Mouse (Mus musculus) limb, embryonic 14.5 days (tissue): ENCODE results near the gene Speg. TPM values are rescaled to one million over a fixed set of nuclear protein-coding genes. Genes with fewer than 3 reads are reported as not detected.
A peak's percentile ranks its signal among the peaks of the same experiment; 100 is the strongest.

Experiments
- ATAC-seq: fragments of 200-750 bp; cut with Nextera tagmentation; 2 replicates; pipeline ENCODE4 v1.8.0; 2017; ENCODE audit warnings: low read depth, moderate number of reproducible peaks, moderate TSS enrichment; ENCODE audit not compliant: low FRiP score
- DNase-seq: peaks from one replicate; pipeline ENCODE4 v3.0.0-alpha.2; 2015; ENCODE audit warnings: low spot score
- H3K27ac ChIP-seq: fragments of 300-500 bp; sonication (generic); replicated peaks from 2 replicates; pipeline ENCODE4 v1.5.1; 2014; ENCODE audit warnings: low read depth, mild to moderate bottlenecking, low read length, moderate library complexity, mixed read lengths
- H3K27me3 ChIP-seq: fragments of 300-500 bp; sonication (generic); 2 replicates; pipeline ENCODE4 v1.6.1; 2014; ENCODE audit warnings: low read length, mixed read lengths; ENCODE audit not compliant: control insufficient read depth, insufficient read depth
- H3K36me3 ChIP-seq: fragments of 300-500 bp; sonication (generic); 2 replicates; pipeline ENCODE4 v1.6.1; 2014; ENCODE audit warnings: mild to moderate bottlenecking, low read length, moderate library complexity, mixed read lengths; ENCODE audit not compliant: control insufficient read depth, insufficient read depth
- H3K4me1 ChIP-seq: fragments of 300-500 bp; sonication (generic); 2 replicates; pipeline ENCODE4 v1.6.1; 2014; ENCODE audit warnings: antibody characterized with exemption, low read length, mixed read lengths; ENCODE audit not compliant: control insufficient read depth, insufficient read depth
- H3K4me2 ChIP-seq: fragments of 300-500 bp; sonication (generic); replicated peaks from 2 replicates; pipeline ENCODE4 v1.6.1; 2014; ENCODE audit warnings: low read depth, mild to moderate bottlenecking, low read length, moderate library complexity; ENCODE audit not compliant: severe bottlenecking
- H3K4me3 ChIP-seq: fragments of 300-500 bp; sonication (generic); replicated peaks from 2 replicates; pipeline ENCODE4 v1.5.1; 2014; ENCODE audit warnings: low read length
- H3K9ac ChIP-seq: fragments of 300-500 bp; sonication (generic); 2 replicates; pipeline ENCODE4 v1.6.1; 2014; ENCODE audit warnings: mild to moderate bottlenecking, low read depth, low read length, moderate library complexity; ENCODE audit not compliant: severe bottlenecking
- H3K9me3 ChIP-seq: fragments of 300-500 bp; sonication (generic); 2 replicates; pipeline ENCODE4 v1.6.1; 2016; ENCODE audit warnings: low read length; ENCODE audit not compliant: control insufficient read depth
- POLR2A ChIP-seq: fragments of 200-500 bp; IDR thresholded peaks from 2 replicates; pipeline ENCODE4 v1.8.0; 2012; ENCODE audit warnings: inconsistent platforms, mild to moderate bottlenecking, moderate library complexity, borderline replicate concordance; ENCODE audit not compliant: insufficient read depth, insufficient read length; ENCODE audit errors: extremely low read depth
- WGBS: fragments of 180-500 bp; shearing (Covaris S2); extraction: QIAGEN DNeasy Blood & Tissue Kit; methylation state at CpG from one replicate; pipeline ENCODE4 v1.1.7; 2014; 5-methylcytosine and 5-hydroxymethylcytosine counted together
- polyA plus RNA-seq, 2 experiments: library from polyadenylated mRNA; depleted of rRNA in 1 of 2; stranded (reverse) in 1 of 2; unstranded in 1 of 2; fragments of >200 nt; fragmentation: Nextera tagmentation in 1 of 2; extraction: Ambion mirVana in 1 of 2; gene quantifications; 2 replicates each; pipeline versions ENCODE4 v1.2.1 to v1.2.3; 2012 to 2014

Gene Speg
- polyA plus RNA-seq, 2 experiments = 15.3 to 77.9 TPM

GRCm38 (mm10) chr1:75469287-75469825, 94.3 kb downstream of the Speg start:
- 81% methylated on average over 17 of the region's 17 CpGs for WGBS
- TF ChIP-seq POLR2A = no peak
- Histone ChIP-seq H3K36me3 (peaks cover 23% of the 10 kb centered on the region), H3K27me3 (no peaks in the 10 kb centered on the region), H3K4me3 (no peak overlapping the region), H3K9ac (no peak overlapping the region), H3K27ac (no peak overlapping the region), H3K4me2 (no peak overlapping the region), H3K4me1 (0 out of 2 replicates have a peak, but pooled peaks cover 3% of the 10 kb centered on the region), H3K9me3 (no peaks in the 10 kb centered on the region)
- ATAC-seq (no peak), DNase-seq (no peak)

GRCm38 (mm10) chr1:75476441-75476840, 101.3 kb downstream of the Speg start:
- no peak overlapping the region for H3K4me2 ChIP-seq
- H3K9ac ChIP-seq = no peak overlapping the region
- TF ChIP-seq POLR2A = no peak
- ATAC-seq (no peak), DNase-seq (no peak)
- no peaks in the 10 kb centered on the region for H3K9me3 ChIP-seq
- peaks cover 5% of the 10 kb centered on the region; the same call in 1 of the 2 replicates for H3K27me3 ChIP-seq
- peaks cover 47% of the 10 kb centered on the region for H3K36me3 ChIP-seq
- H3K4me3 ChIP-seq = no peak overlapping the region
- H3K27ac ChIP-seq = no peak overlapping the region
- whole genome bisulfite sequencing = 94% methylated on average over 11 of the region's 11 CpGs
- peaks cover 19% of the 10 kb centered on the region for H3K4me1 ChIP-seq

- Histone ChIP-seq H3K4me2 (peak overlapping the region; percentile 75), H3K27ac (no peak overlapping the region), H3K9ac (no peak overlapping the region), H3K9me3 (no peaks in the 10 kb centered on the region), H3K36me3 (peaks cover 43% of the 10 kb centered on the region), H3K4me3 (peak overlapping the region; percentile 68), H3K4me1 (peaks cover 19% of the 10 kb centered on the region), H3K27me3 (peaks cover 5% of the 10 kb centered on the region; the same call in 1 of the 2 replicates)
- ATAC-seq = no peak
- 17% methylated on average over 35 of the region's 35 CpGs for WGBS
- TF ChIP-seq POLR2A = no peak
- DNase-seq = peak; percentile 80
These were observed 102.3 kb downstream of the Speg start for GRCm38 (mm10) chr1:75477264-75477965.

- ATAC-seq = no peak
- DNase-seq = no peak
- Histone ChIP-seq H3K4me3 (peak overlapping the region; percentile 68), H3K27ac (no peak overlapping the region), H3K4me2 (peak overlapping the region; percentile 75), H3K4me1 (peaks cover 19% of the 10 kb centered on the region), H3K27me3 (peaks cover 10% of the 10 kb centered on the region; the same call in 1 of the 2 replicates), H3K9me3 (no peaks in the 10 kb centered on the region), H3K36me3 (peaks cover 38% of the 10 kb centered on the region), H3K9ac (no peak overlapping the region)
- TF ChIP-seq POLR2A = no peak
- WGBS = 44% methylated on average over 3 of the region's 3 CpGs
These were observed 102.8 kb downstream of the Speg start for GRCm38 (mm10) chr1:75477966-75478290.

- H3K27ac ChIP-seq = peak overlapping the region; percentile 70
- DNase-seq (peak; percentile 34), ATAC-seq (no peak)
These were observed 103.4 kb downstream of the Speg start for GRCm38 (mm10) chr1:75478497-75478896.

More at GRCm38 (mm10) chr1:75478497-75478896, 103.4 kb downstream of the Speg start:
- peaks cover 32% of the 10 kb centered on the region for H3K36me3 ChIP-seq
- H3K4me1 ChIP-seq = peaks cover 19% of the 10 kb centered on the region
- H3K9ac ChIP-seq = peak overlapping the region; percentile 63
- TF ChIP-seq POLR2A = no peak
- peak overlapping the region; percentile 68 for H3K4me3 ChIP-seq
- peak overlapping the region; percentile 75 for H3K4me2 ChIP-seq
- peaks cover 12% of the 10 kb centered on the region; the same call in 1 of the 2 replicates for H3K27me3 ChIP-seq
- H3K9me3 ChIP-seq = no peaks in the 10 kb centered on the region
- WGBS = 0% methylated on average over 14 of the region's 25 CpGs
